Mouse (Mus musculus) layer of hippocampus, postnatal 10 days (tissue): ENCODE data around the gene Acat1. TPM values are rescaled to one million over a fixed set of nuclear protein-coding genes. Genes with fewer than 3 reads are reported as not detected.
A peak's percentile ranks its signal among the peaks of the same experiment; 100 is the strongest.

Experiments
- DNase-seq, 2 experiments: peaks; one replicate each; pipeline ENCODE4 v3.0.0; 2021; ENCODE audit warnings: low spot score in 2 of 2
- long read RNA-seq: library from polyadenylated mRNA; stranded (forward); transcript quantifications from one replicate; pipeline ENCODE4 v2.0.0, GENCODE M21; 2023
- total RNA-seq, 2 experiments: library from RNA; stranded (reverse); gene quantifications; 2 replicates each; pipeline ENCODE4 v1.2.3; 2021

Gene Acat1
- 100 to 1,000 TPM; 138 to 139 TPM for total RNA-seq
- long read RNA-seq, transcript Acat1-201 (12 exons, 3,405 nt) = major isoform, 190 of 211 reads
- long read RNA-seq, partial matches to known transcripts = 8 of 211 reads
- long read RNA-seq, other reads (novel, unspliced or antisense) = 12 of 211 reads

DNA sequence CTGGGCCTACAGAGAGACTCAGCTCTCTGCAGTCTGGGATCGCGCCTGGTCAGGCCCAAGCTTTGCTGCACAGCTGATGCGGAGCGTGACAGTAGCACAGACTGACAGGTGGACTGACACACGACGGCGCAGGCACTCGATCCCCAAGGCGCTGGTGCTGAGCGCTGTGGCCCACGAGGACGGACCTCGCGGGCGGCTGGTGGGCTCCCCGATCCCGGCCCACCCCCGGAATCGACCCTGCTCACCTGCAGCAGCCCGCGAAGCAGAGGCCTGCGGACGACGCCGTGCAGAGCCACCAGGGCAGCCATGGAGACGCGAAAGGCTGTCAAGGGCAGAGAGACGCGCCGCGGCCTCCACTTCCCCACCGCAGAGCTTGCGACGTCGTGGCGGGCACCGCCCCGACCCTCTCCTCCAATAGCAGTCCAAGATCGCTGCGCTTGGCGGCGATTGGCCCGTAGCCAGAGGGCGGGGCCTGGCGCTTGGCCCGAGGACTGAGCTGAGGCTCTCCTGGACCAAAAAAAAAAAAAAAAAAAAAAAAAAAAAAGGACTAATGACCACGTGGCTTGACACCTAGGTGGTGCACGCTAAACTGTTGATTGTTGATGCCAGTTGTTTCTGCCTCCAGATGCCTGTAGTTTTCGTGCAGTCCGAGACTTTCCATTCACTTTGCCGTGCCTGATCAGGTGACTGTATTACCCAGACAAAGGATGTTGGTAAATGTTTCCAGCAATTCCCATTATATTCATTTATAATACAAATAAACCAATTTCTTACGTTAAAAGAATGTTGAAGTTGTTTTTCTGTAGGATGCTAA, at the start of gene Acat1:
Gene Acat1 (minus strand): TSS at position 415 of the 814 bp plus-strand sequence.
- peak; percentile 96 for DNase-seq

DNA sequence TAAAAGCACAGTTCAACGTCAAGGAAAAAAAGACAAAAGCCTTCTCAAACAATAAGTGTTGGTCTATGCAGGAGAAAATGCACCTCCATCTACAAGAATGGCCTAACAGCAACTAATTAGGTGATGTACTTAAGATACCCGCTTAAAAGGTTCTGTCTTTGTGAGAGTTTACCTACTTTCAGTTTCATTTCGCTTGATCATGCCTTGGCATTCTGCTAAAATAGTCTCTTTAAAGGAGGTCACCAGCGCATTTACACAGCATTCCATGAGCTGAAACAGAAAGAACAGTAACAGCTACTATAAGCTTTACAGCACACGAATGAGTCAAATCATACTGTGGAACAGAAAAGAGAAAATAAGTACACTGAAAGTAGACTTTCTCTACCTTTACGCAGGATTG, 24.6 kb upstream of the Acat1 start:
- DNase-seq = no peak

DNA sequence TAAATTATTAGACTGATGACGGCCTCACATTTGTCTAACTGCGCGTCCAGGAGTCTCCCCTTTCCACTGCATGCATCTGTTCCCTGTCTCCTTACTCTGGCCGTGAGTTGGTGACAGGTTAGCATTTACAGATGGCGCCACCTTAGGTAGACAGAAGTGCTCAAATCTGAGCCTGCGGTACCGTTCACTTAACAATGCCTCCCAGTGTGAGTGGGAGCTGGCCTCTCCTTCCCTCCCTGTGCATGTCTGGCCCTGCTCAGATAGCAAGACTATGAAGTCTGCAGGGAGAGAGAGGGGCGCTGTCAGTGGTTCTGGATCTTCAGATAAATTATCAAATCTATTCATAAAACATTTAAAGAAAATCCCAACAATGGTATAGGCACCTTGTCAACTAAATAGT, 5.1 kb upstream of the Acat1 start:
- DNase-seq = no peak

DNA sequence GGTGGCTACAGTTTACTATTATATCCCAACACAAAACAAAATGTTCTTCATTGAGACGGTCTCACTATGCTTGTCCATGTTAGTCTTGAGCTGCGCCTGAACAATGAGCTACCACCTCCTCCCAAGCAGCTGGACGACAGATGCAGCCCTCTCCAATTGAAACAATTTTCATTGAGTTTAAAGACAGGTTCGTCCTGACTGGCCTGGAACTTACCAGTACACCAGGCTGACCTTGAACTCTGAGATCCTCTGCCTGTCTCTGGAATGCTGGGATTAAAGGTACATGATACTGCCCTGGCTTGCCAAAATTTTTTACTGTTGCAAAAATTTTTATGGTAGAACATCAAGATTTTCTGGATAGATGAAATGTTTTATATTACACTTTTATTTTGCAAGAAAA, 4.1 kb upstream of the Acat1 start:
- no peak for DNase-seq

DNA sequence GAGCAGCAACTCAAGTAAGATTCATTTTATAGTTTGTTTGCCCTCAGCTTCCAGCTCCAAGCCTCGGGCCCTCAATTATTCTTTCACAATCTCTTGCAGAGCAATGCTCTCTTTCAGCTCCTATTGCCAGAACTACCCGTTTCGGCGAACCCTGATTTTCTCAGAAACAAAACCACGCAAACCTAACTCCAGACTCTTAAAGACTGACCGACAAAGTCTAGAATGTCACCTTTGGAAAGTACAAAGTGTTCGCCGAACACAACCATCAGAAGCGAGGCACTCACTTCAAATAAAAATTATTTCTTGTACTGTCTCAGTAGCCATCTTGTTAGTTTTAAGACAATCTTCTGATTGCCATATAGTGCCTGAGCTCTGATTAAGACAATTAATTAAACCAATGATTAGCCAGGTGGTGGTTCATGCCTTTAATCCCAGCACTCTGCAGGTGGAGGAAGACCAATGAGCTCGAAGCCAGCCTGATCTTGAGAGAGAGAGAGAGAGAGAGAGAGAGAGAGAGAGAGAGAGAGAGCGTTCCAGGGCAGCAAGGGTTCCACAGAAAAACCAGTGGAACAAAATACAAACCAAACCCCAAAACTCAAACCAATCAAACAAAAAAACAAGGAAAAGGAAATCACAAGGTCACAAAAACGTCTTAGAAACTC, 745 bp downstream of the Acat1 start:
- DNase-seq = peak in 1 of 2 experiments; percentile 15

DNA sequence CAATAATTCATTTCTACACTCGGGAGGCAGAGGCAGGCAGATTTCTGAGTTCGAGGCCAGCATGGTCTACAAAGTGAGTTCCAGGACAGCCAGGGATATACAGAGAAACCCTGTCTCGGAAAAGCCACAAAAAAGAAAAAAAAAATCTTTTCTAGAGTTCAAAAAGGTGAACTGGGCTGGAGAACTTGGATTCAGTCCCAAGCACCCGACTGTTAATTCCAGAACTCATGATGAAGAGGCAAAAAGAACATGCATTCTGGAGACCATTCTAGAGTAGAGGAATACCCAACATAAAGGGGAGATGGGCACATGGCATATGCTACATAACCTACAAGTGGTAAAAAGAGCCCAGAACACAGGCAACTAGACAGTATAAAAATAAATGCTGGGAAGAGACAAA, 2.4 kb downstream of the Acat1 start:
- DNase-seq = no peak

DNA sequence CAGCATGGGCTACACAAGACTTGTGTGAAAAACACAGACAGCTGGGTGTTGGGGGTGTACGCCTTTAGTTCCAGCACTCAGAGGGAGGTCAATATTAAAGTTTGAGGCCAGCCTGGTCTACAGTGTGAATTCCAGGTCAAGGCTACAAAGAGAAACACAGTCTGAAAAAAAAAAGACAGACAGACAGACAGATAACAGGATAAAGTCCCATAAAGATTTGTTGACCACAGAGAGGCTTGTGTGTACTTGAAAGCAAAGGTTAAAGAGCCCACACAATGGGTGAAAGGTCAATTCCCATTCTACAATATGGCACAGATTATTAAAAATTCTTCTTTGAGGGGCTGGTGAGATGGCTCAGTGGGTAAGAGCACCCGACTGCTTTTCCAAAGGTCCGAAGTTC, 3.0 kb downstream of the Acat1 start:
- DNase-seq = no peak

DNA sequence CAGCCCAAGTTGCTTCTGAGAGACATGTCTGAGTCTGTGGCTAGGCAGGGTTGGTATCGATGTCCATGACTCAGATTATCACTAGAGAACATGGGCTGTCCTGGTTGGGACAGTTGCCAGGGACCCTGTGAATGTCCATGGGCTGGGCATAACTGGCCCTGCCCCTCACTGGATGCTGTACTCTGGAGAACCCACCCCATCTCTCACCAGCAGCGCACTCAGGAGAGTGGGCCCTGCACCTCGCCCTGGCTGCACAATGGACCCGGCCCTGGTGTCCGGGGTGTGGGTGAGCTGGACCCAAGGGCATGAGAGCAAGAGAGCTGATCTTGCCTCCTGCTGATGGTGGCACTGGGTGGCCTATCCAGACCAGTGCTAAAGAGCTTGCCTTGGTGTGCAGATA, 5.2 kb downstream of the Acat1 start:
- no peak for DNase-seq

DNA sequence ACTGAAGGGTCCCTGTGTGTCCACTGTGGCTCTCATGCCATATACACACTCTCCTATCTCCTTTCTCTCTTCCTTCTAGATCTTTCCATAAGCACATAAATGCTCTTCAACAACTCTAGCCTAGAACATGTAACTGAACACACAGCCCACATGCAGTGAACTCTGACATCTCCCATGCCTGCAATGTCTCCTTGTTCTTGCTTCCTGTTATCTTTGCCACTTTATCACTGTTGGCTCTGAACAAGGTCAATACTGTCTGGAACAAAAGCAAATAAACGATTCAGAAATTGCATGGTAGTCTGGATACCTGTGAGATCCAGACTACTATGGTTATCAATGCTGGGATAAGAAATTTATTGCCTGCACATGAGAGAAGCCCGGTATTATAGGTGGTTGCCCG, 6.3 kb downstream of the Acat1 start:
- no peak for DNase-seq

DNA sequence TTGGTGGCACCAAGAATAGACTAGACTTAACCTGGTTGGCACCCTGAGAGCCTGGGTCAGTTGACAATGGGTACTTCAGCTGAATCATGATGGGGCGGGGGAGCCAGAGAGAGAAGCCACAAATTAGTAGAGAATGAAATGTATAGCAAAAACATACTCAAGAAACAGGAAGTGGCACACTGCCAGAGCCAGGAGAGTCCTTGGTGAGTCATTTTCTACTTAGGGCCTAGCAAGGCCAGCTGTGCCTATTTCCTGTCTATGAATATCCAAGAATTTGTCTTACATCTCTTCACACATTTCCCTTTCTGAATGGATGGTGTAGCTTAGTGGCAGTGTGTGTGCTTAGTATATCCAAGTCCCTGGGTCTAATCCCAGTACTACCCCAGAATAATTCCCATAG, 6.8 kb downstream of the Acat1 start:
- no peak for DNase-seq

DNA sequence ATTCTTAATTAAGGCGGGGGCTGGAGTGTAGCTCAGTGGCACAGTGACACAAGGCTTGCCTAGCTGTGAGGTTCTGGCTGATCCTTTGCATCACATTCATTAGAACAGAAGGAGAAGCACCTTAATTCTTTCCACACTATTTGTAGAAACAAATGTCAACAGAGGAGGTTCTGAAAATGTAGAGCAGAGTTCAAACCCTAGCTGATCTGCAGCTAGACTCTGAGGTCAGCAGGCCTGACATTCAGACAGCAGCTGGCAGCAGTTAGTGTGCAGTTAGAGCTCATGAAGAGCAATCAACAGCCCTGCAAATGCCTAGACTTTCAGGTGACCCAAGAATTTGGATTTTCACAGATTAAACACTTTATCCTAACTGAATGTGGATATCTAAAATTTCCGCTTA, 8.6 kb downstream of the Acat1 start:
- DNase-seq = no peak

DNA sequence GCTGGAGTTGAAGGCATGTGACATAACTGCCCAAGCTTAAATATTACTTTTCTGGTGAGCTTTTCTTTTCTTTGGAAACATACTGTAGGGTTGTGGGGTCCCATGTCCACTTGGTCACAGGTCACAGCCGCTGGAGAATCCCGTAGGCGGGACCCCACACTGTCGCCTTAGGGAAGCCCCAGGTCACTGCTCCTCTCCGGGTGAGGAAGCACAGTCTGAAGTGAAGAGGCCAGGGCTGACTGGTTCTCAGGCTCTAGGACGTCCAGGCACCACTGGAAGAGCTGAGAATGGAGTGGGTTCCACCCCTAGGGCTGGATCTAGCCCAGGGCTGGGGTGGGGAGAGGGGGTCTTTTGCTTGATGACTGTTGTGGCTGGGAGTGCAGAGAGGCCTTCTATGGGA, 11.6 kb downstream of the Acat1 start:
- no peak for DNase-seq

DNA sequence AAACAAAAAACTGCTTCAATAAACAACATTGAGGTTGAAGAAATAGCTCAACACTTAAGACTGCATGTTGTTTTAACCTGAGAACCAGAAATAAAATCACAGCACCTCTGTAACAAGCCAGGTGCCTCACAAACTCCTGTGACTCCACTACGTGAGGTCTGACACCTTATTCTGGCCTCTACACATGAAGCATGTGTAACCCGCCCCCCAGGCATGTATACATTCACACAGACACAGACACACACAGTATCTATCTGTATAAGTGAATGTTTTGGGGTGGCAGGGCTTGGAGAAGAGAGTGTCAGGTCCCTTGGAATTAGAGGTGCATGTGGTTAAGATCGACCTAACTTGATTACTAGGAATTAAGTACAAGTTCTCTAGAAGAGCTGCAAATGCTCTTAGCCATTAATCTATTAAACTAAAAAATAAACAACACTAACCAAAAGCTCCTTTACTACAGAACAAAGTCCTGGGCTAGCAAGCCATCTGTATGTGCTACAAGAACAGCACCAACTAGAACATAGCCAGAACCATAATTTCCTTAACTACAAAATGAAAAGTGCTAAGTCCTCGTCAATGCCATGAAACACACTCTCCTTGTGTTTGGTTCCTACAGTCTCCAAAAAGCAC, 13.1 kb downstream of the Acat1 start:
- no peak for DNase-seq

DNA sequence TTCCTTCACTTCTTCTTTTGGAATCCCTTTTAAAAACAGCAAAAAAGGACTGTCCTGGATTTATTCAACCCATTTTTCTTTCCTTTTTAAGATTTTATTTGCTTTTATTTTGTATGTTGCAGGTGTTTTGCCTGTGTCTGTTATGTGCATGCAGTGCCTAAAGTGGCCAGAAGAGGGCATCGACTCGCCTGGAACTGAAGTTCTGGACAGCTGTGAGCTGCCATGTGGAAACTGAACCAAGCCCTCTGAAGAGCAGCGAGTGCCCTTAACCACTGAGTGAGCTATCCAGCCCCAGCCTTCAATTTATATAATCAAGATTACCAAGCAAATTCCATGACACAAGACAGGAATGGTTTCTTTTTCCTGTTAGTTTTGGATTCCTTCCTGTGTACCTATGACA, 15.4 kb downstream of the Acat1 start:
- peak; percentile 74 to 76 for DNase-seq

DNA sequence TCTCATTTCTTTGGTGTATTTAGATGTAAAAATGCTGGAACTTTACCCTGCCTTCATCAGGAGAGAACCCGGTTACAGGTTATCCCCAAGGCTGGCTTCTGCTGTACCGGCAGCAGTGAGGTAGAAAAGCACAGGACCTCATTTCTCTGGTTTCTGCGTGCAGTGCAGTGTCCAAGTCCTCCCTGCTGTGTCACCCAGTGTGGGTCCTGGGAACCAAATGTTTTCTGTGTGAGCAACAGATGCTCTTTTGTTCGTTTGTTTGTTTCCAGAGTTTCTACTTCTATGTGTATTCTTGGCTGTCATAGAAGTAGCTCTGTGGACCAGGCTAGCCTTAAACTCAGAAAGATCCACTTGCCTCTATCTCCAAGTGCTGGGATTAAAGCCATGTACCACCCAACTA, 28.3 kb downstream of the Acat1 start:
- no peak for DNase-seq

DNA sequence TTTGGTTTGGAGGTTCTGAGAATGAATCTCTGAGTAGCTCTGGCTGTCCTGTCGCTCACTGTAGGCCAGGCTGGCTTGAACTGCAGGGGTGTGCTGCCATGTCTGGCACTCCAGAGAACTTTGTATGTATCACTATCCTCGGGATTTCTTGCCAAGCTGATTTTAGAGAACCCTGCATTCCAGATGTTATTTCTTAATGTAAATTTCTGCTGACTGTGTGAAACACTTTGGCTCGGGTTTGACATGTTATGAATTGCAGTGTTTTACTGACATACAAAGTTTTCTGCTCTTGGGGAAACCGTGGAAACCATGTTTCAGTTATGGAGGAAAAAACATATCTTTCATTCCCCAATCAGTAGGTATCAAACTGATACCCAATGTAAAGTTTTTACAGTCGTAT, 34.5 kb downstream of the Acat1 start:
- no peak for DNase-seq

DNA sequence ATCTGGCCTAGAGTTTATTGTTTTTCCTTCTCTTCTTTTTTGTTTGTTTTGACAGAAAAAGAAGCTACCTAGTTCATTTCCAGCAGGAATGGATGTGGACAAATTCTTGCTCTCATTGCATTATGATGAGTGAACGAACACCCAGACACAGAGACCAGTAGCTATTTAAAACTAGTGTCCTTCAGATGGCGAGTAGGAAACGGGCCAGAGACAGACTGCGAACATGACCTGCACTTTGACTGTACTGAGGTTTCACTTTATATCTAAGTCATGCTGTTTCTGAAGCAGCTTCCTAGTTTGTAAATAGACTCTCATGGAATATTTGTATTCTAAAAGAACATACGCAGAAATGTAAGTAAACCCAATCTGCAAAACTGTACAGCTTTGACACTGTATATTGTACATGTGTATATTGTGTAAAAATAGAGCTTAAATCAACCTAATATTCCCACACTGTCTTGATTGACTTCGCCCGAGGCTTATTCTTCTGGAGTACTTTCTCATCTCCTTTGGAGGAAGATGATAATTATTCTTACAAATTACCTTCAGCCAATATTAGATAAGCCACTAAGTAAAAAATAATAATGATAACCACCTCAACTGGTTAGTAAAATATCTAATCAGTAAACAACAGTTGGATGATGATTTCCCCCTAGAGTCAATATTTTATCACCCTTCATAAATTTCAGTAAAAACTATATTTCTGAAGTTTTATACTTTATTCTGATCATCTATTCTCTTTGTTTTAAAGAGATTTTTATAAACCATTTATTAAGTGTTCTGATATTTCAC, 37.5 kb downstream of the Acat1 start:
- DNase-seq = no peak

DNA sequence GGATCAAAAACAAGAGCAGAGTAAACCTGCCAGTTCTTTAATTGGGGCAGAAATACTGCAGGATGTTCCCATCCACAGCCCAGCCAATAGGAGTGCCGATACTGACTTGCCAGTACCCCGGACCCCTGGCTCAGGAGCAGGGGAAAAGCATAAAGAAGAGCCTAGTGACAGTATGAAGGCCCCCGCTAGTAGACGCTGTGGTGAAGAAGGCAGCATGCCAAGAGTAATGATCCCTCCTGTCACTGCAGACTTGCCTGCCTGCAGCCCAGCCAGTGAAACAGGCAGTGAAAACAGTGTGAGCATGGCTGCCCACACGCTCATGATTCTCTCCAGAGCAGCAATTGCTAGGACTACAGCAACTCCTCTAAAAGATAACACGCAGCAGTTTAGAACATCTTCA, 39.5 kb downstream of the Acat1 start:
- DNase-seq = peak; percentile 36 to 54

DNA sequence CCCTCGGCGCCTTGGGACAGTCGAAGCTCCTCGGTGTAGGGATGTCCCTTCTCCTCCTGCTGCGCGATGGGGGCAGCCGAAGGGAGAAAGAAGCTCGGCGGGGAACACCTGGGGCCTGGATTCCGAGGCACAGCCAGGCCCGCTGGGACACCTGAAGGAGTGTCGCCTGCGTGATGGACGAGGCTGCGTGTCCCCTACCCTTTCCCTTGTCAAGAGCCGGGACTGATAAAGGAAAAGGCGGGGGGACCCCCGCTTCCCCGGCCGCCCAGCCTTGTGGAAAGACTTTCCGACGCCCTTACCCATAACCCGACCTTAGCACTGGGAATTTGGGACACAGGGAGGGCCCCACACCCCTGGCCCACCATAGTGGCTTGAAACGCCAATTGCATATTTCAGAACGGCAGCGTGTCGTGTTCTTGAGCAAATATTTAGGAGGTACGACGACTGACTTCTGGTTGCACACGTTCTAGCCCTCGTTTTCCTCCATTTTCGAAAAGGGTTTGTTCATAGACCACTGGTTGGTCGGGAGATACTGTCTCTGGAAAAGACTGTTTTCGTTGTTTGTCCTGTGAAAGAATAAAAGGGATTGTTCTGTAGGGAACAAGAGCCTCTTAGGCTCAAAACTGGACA, 72.7 kb downstream of the Acat1 start:
- no peak for DNase-seq

DNA sequence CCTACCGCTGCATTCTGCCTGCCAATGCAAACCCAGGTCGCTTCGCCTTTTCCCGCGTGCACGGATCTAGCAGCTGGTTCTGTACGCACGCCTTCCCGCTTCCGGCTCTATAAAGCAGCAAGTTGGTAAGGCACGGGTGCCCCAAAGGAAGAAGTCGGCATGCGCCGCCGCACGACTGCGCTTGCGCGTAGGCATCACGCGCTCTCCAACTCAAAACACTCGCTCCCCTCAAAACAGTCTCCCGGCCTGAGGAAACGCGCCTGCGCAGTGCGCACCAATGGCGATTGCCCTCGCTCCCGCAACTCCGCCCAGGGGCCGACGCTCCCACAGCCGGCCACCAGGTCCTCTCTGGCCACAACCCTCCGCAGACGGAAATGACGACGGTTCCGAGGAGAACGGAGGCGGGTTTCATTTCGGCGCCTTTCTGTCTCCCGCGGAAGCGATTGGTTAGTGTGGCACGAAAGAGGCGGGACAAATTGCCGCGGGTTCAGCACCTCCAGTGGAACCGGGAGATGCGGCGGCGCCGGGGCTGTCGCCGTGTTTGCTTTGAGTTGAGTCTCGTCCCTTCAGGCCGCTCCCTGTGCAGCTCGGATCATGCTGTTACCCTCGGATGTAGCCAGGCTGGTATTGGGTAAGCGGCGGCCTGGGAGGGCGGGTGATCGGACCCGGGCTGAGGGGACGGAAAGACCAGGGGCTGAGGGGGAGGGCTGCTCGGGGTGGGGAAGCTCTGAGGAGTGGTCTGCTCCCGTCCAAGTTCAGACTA, 73.4 kb downstream of the Acat1 start, which contains the start of the genes Atm and Npat:
Gene Atm (minus strand): TSS at position 183 of the 763 bp plus-strand sequence.
Gene Npat (plus strand): TSS at position 490 of the 763 bp plus-strand sequence.
- peak; percentile 99 for DNase-seq
